ENCODE assay signal across 7 mouse cellular contexts in the genomic region with DNA sequence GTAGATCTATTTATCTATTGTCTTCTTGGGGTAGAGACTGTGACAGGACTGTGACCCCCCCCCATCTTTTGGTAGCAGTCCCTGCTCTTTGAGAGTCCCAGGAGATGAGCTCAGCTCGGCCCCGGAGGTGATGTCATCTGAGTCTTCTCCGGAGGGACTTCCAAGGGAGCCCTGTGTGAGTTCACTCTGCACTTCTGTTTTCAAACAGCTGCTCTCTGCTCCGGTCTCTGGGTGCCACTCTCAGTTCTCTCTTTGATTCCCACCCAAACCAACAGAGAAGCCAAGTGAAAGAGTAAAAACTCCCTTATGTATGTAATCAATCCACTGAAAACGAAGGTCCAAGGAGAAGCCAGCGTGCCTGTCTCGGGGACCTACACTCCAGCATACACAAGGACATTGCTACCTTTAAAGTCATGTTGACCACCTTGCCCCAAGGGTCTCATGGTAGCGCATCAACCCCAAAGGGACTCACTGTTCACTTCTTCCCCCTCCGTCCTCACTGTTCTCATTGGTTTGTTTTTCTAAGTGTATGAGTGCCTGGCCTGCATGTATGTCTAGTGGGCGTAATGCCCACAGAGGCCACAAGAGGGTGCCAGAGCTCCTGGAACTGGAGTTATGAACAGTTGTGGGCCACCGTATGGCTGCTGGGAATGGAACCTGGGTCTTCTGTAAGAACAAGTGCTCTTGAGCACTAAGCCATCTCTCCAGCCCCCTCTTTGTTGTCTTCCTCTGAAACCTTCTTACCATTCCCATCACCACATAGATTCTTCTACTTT. TPM values are rescaled to one million over a fixed set of nuclear protein-coding genes. Genes with fewer than 3 reads are reported as not detected.
DNase-seq lines count a peak whose midpoint lies in the region; ATAC-seq and TF ChIP-seq lines count a peak whose summit lies in the region.

No protein-coding gene starts in this region.

- no peak for TF ChIP-seq EP300 in MEL (IDR thresholded peaks at IDR 0.05; ENCODE audit: low read depth in 1 of 2, low read length in 2 of 2)

- ATAC-seq in kidney, embryonic 15.5 days (replicated peaks; ENCODE audit: low FRiP score): no peak

- TF ChIP-seq RAD21 in MEL (IDR thresholded peaks at IDR 0.05; ENCODE audit: low read depth, low read length): peak; percentile 67

- peak; percentile 40 for DNase-seq in kidney, adult 9 months
- peak; percentile 85 for DNase-seq in MEL (ENCODE audit: low read depth, low spot score)
- DNase-seq in brain, adult 2 months (ENCODE audit: low read depth, low spot score): peak; percentile 35
- DNase-seq in kidney, postnatal 14 days: peak; percentile 33
- DNase-seq in naive thymus-derived CD4-positive, alpha-beta T cell, adult 2 months (ENCODE audit: low read depth): peak; percentile 86
- peak; percentile 66 to 69 for DNase-seq in thymus, postnatal 36 days

- no peak overlapping the region for H3K27ac ChIP-seq in kidney, embryonic 15.5 days
- H3K27ac ChIP-seq in MEL (ENCODE audit: control insufficient read depth, low read depth, low read length): no peak overlapping the region

- H3K79me2 ChIP-seq in MEL (ENCODE audit: control insufficient read depth, insufficient read depth, low read length, poor library complexity): no peaks in the 10 kb centered on the region

- 0 out of 2 replicates have a peak, but pooled peaks cover 4% of the 10 kb centered on the region for H3K27me3 ChIP-seq in kidney, embryonic 15.5 days
- no peaks in the 10 kb centered on the region for H3K27me3 ChIP-seq in MEL (ENCODE audit: control insufficient read depth in 1 of 2, insufficient read depth in 2 of 2, low read length in 2 of 2)

- H3K9me3 ChIP-seq in kidney, embryonic 15.5 days (replicated peaks): peaks cover 4% of the 10 kb centered on the region; the same call in 1 of the 2 replicates
- H3K9me3 ChIP-seq in MEL (replicated peaks; ENCODE audit: insufficient read depth, low read length): no peaks in the 10 kb centered on the region

- H3K4me1 ChIP-seq in kidney, embryonic 15.5 days: peaks cover 8% of the 10 kb centered on the region
- H3K4me1 ChIP-seq in MEL (ENCODE audit: control insufficient read depth in 1 of 2, insufficient read depth in 2 of 2, low read length in 2 of 2): peaks cover 13 to 25% of the 10 kb centered on the region in 2 experiments; a peak in 3 of 4 replicates

- 82% methylated on average over 11 of the region's 11 CpGs for WGBS in kidney, embryonic 15.5 days

- no peaks in the 10 kb centered on the region for H3K36me3 ChIP-seq in kidney, embryonic 15.5 days
- peaks cover 0 to 9% of the 10 kb centered on the region in 2 experiments; a peak in 2 of 4 replicates for H3K36me3 ChIP-seq in MEL (ENCODE audit: control insufficient read depth in 1 of 2, insufficient read depth in 2 of 2, low read length in 2 of 2)

- H3K4me3 ChIP-seq in kidney, embryonic 15.5 days (replicated peaks): no peak overlapping the region
- H3K4me3 ChIP-seq in MEL (ENCODE audit: control insufficient read depth in 1 of 2, insufficient read depth in 1 of 2, low read depth in 2 of 2, low read length in 2 of 2): no peak overlapping the region

- no peak for TF ChIP-seq POLR2A in MEL (IDR thresholded peaks at IDR 0.05; ENCODE audit: control insufficient read depth in 1 of 2, insufficient read depth in 1 of 2, low read depth in 1 of 2, low read length in 2 of 2, poor library complexity in 1 of 2)

- peak; percentile 88 to 89 (median 89) for TF ChIP-seq CTCF in MEL (IDR thresholded peaks at IDR 0.05 in 2 of 3, conservative IDR thresholded peaks at IDR 0.05 in 1 of 3; ENCODE audit: control insufficient read depth in 1 of 3, insufficient read depth in 1 of 3, low read depth in 2 of 3, low read length in 3 of 3, poor library complexity in 1 of 3, severe bottlenecking in 1 of 3)

- no peak overlapping the region for H3K9ac ChIP-seq in kidney, embryonic 15.5 days
- H3K9ac ChIP-seq in MEL (ENCODE audit: control insufficient read depth, low read depth, low read length, poor library complexity, severe bottlenecking): no peak overlapping the region

- H3K4me2 ChIP-seq in kidney, embryonic 15.5 days: no peak overlapping the region

TF ChIP-seq in MEL, 35 proteins besides CTCF, POLR2A, EP300 and RAD21:
- TF ChIP-seq MEF2A (IDR thresholded peaks at IDR 0.05; ENCODE audit: extremely low read depth, insufficient replicate concordance, low read depth, low read length, poor library complexity, severe bottlenecking): no peak
- TF ChIP-seq NRF1 (IDR thresholded peaks at IDR 0.05; ENCODE audit: insufficient read depth, low read depth, low read length, poor library complexity, severe bottlenecking): no peak
- no peak for TF ChIP-seq GABPA (IDR thresholded peaks at IDR 0.05; ENCODE audit: low read depth, low read length)
- peak; percentile 74 for TF ChIP-seq SMC3 (IDR thresholded peaks at IDR 0.05; ENCODE audit: low read depth, low read length)
- no peak for TF ChIP-seq MXI1 (IDR thresholded peaks at IDR 0.05; ENCODE audit: low read depth, low read length)
- TF ChIP-seq HCFC1 (IDR thresholded peaks at IDR 0.05; ENCODE audit: low read depth, low read length): no peak
- peak; percentile 48; the same call in 1 of the 2 replicates for TF ChIP-seq ZC3H11A (IDR thresholded peaks at IDR 0.05; ENCODE audit: low read depth, low read length)
- no peak for TF ChIP-seq USF1 (IDR thresholded peaks at IDR 0.05; ENCODE audit: low read depth, low read length)
- no peak for TF ChIP-seq ZMIZ1 (IDR thresholded peaks at IDR 0.05; ENCODE audit: low read depth, low read length)
- no peak for TF ChIP-seq NELFE (IDR thresholded peaks at IDR 0.05; ENCODE audit: low read depth, low read length)

RNA-seq across cellular contexts. Expression of a gene that starts 19.5 kb away (rescaled TPM):
- 0.23 and 0.38 TPM in 2 replicates for polyA plus RNA-seq in kidney, embryonic 15.5 days (2015; fragmentation: Nextera tagmentation; extraction: Ambion mirVana)
- not detected in 2 replicates for total RNA-seq in MEL (2012; rRNA removed)
- not detected for polyA plus RNA-seq in MEL (2012; ENCODE audit: insufficient read depth in 1 of 2, insufficient read length in 2 of 2, low read depth in 1 of 2, low replicate concordance in 2 of 2, missing spikeins in 1 of 2)

RNA-seq across cellular contexts. Expression of a gene that starts 30.5 kb away (rescaled TPM):
- 0.77 and 1.2 TPM in 2 replicates for polyA plus RNA-seq in kidney, embryonic 15.5 days (2015; fragmentation: Nextera tagmentation; extraction: Ambion mirVana)
- total RNA-seq in MEL (2012; rRNA removed): not detected in 2 replicates
- polyA plus RNA-seq in MEL (2012; ENCODE audit: insufficient read depth in 1 of 2, insufficient read length in 2 of 2, low read depth in 1 of 2, low replicate concordance in 2 of 2, missing spikeins in 1 of 2): not detected

Comparison
In these comparisons a context has a peak if more than half of its experiments do, and no peak if none do; other contexts are left out.
1. DNase-seq: peak in every context shown above with its lines; median percentile 86 in naive thymus-derived CD4-positive, alpha-beta T cell, adult 2 months; 85 in MEL; 68 in thymus, postnatal 36 days; 40 in kidney, adult 9 months; 35 in brain, adult 2 months; 33 in kidney, postnatal 14 days.